Mouse (Mus musculus) megakaryocyte, embryonic 14.5 days (primary cell): ENCODE results near the gene A930018P22Rik.

ENCODE experiments used
- FLI1 ChIP-seq: IDR thresholded peaks from 2 replicates; pipeline ENCODE4 v1.6.1; 2012; ENCODE audit warnings: low read length, inconsistent platforms, mixed read lengths
- GATA1 ChIP-seq: IDR thresholded peaks from 3 replicates; pipeline ENCODE4 v1.6.1; 2012; ENCODE audit warnings: mixed read lengths, low read length, inconsistent platforms, borderline replicate concordance

DNA sequence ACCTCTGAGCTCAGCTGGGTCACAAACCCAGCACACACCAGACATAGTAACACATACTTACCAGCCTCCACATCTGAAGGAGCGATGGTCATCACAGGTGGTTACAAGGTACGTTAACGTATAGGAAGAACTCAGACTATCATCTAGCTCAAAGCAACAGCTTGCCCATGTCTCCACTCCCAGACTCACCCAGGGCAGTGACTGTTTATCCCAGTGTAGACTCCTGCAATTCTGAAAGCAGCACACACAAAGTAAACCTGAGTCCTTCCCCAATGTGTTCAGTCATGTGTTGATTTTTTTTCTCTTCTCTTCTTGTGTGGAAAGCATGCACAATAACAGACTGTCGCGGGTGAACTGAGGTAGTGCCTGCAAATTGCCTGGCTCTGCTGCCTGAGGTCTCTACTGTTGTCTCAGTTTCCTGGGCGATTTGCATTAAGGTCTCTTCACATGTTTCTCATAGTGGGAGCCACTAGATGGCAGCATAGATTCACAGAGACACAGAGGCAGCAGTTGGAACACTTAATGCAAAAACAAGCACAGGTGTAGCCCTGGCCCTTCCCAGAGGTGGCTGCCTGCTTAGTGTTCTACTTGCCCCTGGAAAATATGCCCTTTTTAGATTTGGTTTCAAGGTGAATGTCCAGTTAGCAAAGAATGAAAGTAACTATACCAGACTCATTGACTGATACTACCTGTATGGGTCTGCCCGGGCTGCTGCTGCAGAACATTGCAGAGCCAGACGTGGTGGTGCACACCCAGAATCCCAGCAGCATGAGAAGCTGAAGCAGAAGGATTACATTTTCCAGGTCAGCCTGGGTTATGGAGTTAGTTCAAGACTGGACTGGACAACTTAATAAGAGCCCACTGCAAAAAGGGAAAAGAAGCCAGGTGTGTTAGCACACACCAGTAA lies 11.8 kb downstream of the A930018P22Rik start:
- TF ChIP-seq GATA1 (no peak), FLI1 (no peak)
